Mouse (Mus musculus) erythroblast, embryonic 14.5 days (primary cell): ENCODE data around the gene Tent5c.

ENCODE experiments used
- GATA1 ChIP-seq: IDR thresholded peaks from 2 replicates; pipeline ENCODE4 v1.6.1; 2012; ENCODE audit warnings: low read length, inconsistent platforms, mixed read lengths
- TAL1 ChIP-seq: IDR thresholded peaks from 3 replicates; pipeline ENCODE4 v1.6.1; 2012; ENCODE audit warnings: low read length, inconsistent platforms, mixed read lengths

- TF ChIP-seq GATA1 = no peak
- TF ChIP-seq TAL1 = no peak
Measured at GRCm38 (mm10) chr3:100515093-100515753, 26.1 kb upstream of the Tent5c start.
